Mouse (Mus musculus) hindbrain, embryonic 14.5 days (tissue): ENCODE results near the gene Slc1a3. TPM values are rescaled to one million over a fixed set of nuclear protein-coding genes. Genes with fewer than 3 reads are reported as not detected.

Experiments used
- ATAC-seq: fragments of 200-750 bp; cut with Nextera tagmentation; 2 replicates; pipeline ENCODE4 v1.8.0; 2017; ENCODE audit warnings: moderate number of reproducible peaks, mild to moderate bottlenecking, moderate TSS enrichment, moderate library complexity; ENCODE audit not compliant: low FRiP score
- DNase-seq: peaks from one replicate; pipeline ENCODE4 v3.0.0-alpha.2; 2015; ENCODE audit warnings: low spot score
- H3K27ac ChIP-seq: fragments of 300-500 bp; sonication (generic); 2 replicates; pipeline ENCODE4 v1.5.1; 2014; ENCODE audit warnings: mild to moderate bottlenecking, moderate library complexity
- H3K27me3 ChIP-seq: fragments of 300-500 bp; sonication (generic); 2 replicates; pipeline ENCODE4 v1.6.1; 2014; ENCODE audit warnings: mild to moderate bottlenecking, low read length, mixed read lengths; ENCODE audit not compliant: control insufficient read depth, insufficient read depth
- H3K36me3 ChIP-seq: fragments of 300-500 bp; sonication (generic); replicated peaks from 2 replicates; pipeline ENCODE4 v1.6.1; 2014; ENCODE audit not compliant: control insufficient read depth, insufficient read depth
- H3K4me1 ChIP-seq: fragments of 300-500 bp; sonication (generic); replicated peaks from 2 replicates; pipeline ENCODE4 v1.6.1; 2014; ENCODE audit warnings: antibody characterized with exemption, low read length, mixed read lengths; ENCODE audit not compliant: control insufficient read depth, insufficient read depth
- H3K4me2 ChIP-seq: fragments of 300-500 bp; sonication (generic); replicated peaks from 2 replicates; pipeline ENCODE4 v1.6.1; 2014; ENCODE audit warnings: mild to moderate bottlenecking, moderate library complexity
- H3K4me3 ChIP-seq: fragments of 300-500 bp; sonication (generic); replicated peaks from 2 replicates; pipeline ENCODE4 v1.5.1; 2014; ENCODE audit warnings: mild to moderate bottlenecking, low read length
- H3K9ac ChIP-seq: fragments of 300-500 bp; sonication (generic); 2 replicates; pipeline ENCODE4 v1.6.1; 2014
- H3K9me3 ChIP-seq: fragments of 300-500 bp; sonication (generic); 2 replicates; pipeline ENCODE4 v1.6.1; 2016; ENCODE audit warnings: low read length; ENCODE audit not compliant: control insufficient read depth
- WGBS: fragments of 180-500 bp; shearing (Covaris S2); extraction: QIAGEN DNeasy Blood & Tissue Kit; methylation state at CpG from one replicate; pipeline ENCODE4 v1.1.7; 2014; 5-methylcytosine and 5-hydroxymethylcytosine counted together
- polyA plus RNA-seq: library from polyadenylated mRNA; unstranded; fragments of >200 nt; fragmentation: Nextera tagmentation; extraction: Ambion mirVana; gene quantifications from 2 replicates; pipeline ENCODE4 v1.2.1, GENCODE M21; 2014

Slc1a3 gene
- polyA plus RNA-seq, 1 experiment from 2014 or later, result 242 TPM

GRCm38 (mm10) chr15:8633375-8633774 is 77.2 kb downstream of the Slc1a3 start:
- DNase-seq (peak; percentile 56), ATAC-seq (no peak)
- H3K36me3 ChIP-seq, result no peaks in the 10 kb centered on the region
- H3K4me1 ChIP-seq, result peaks cover 9% of the 10 kb centered on the region; the same call in 1 of the 2 replicates
- H3K27me3 ChIP-seq, result 0 out of 2 replicates have a peak, but pooled peaks cover 6% of the 10 kb centered on the region
- H3K9me3 ChIP-seq, result no peaks in the 10 kb centered on the region
- no peak overlapping the region for H3K4me2 ChIP-seq
- H3K27ac ChIP-seq, result no peak overlapping the region
- no peak overlapping the region for H3K9ac ChIP-seq
- WGBS, result 51% methylated on average over 6 of the region's 6 CpGs
- no peak overlapping the region for H3K4me3 ChIP-seq

- H3K4me2 ChIP-seq, result no peak overlapping the region
- DNase-seq, result no peak
- H3K9me3 ChIP-seq, result no peaks in the 10 kb centered on the region
- H3K27me3 ChIP-seq, result 0 out of 2 replicates have a peak, but pooled peaks cover 12% of the 10 kb centered on the region
- H3K27ac ChIP-seq, result no peak overlapping the region
- no peak overlapping the region for H3K9ac ChIP-seq
- H3K4me1 ChIP-seq, result peaks cover 9% of the 10 kb centered on the region; the same call in 1 of the 2 replicates
- H3K36me3 ChIP-seq, result no peaks in the 10 kb centered on the region
- ATAC-seq, result peak; percentile 25; the same call in 1 of the 2 replicates
- no peak overlapping the region for H3K4me3 ChIP-seq
- 11% methylated on average over 10 of the region's 10 CpGs for WGBS
Observed at GRCm38 (mm10) chr15:8632361-8632760, 78.2 kb downstream of the Slc1a3 start.

- Histone ChIP-seq H3K27me3 (0 out of 2 replicates have a peak, but pooled peaks cover 12% of the 10 kb centered on the region), H3K4me3 (peak overlapping the region; percentile 34), H3K27ac (0 out of 2 replicates have a peak overlapping the region, but pooled peaks have one; percentile 0), H3K4me1 (peaks cover 9% of the 10 kb centered on the region; the same call in 1 of the 2 replicates), H3K4me2 (peak overlapping the region; percentile 77), H3K9ac (peak overlapping the region; percentile 54; the same call in 1 of the 2 replicates), H3K36me3 (no peaks in the 10 kb centered on the region), H3K9me3 (no peaks in the 10 kb centered on the region)
- WGBS, result 1% methylated on average over 13 of the region's 13 CpGs
- ATAC-seq (peak; percentile 93), DNase-seq (peak; percentile 83)
Observed at GRCm38 (mm10) chr15:8629317-8629831, 81.2 kb downstream of the Slc1a3 start.

DNA sequence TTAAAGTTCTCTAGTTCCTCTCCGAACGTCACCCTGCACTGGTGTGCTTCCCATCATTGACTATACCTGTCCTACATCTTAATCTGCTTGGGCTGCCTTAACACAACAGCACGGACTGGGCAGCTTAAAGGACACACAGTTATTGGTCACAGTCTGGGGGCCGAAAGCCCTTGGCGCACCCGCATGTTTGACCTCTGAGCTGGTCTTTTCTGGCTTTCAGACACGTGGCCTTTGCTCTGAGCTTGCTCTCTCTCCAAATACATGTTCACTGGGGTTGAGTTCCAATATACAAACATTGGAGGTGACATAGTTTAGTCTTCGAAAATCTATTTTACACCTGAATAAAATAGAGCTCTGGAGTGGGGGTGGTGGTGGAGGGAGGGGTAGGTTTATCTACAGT is 82.4 kb downstream of the Slc1a3 start:
- Histone ChIP-seq H3K4me3 (no peak overlapping the region), H3K27me3 (0 out of 2 replicates have a peak, but pooled peaks cover 12% of the 10 kb centered on the region), H3K4me1 (0 out of 2 replicates have a peak, but pooled peaks cover 3% of the 10 kb centered on the region), H3K9ac (no peak overlapping the region), H3K27ac (no peak overlapping the region), H3K9me3 (no peaks in the 10 kb centered on the region), H3K36me3 (no peaks in the 10 kb centered on the region), H3K4me2 (no peak overlapping the region)
- ATAC-seq (no peak), DNase-seq (no peak)
- 72% methylated on average over 8 of the region's 8 CpGs for WGBS

GRCm38 (mm10) chr15:8627097-8627537 is 83.4 kb downstream of the Slc1a3 start:
- no peaks in the 10 kb centered on the region for H3K36me3 ChIP-seq
- 0 out of 2 replicates have a peak, but pooled peaks cover 12% of the 10 kb centered on the region for H3K27me3 ChIP-seq
- 0 out of 2 replicates have a peak, but pooled peaks cover 3% of the 10 kb centered on the region for H3K4me1 ChIP-seq
- H3K9ac ChIP-seq, result peak overlapping the region; percentile 42; the same call in 1 of the 2 replicates
- no peaks in the 10 kb centered on the region for H3K9me3 ChIP-seq
- WGBS, result 3% methylated on average over 15 of the region's 15 CpGs
- H3K4me2 ChIP-seq, result peak overlapping the region; percentile 73
- H3K27ac ChIP-seq, result no peak overlapping the region
- peak overlapping the region; percentile 34 for H3K4me3 ChIP-seq
- ATAC-seq (no peak), DNase-seq (peak; percentile 74)

GRCm38 (mm10) chr15:8625370-8625769 is 85.2 kb downstream of the Slc1a3 start:
- ATAC-seq (no peak), DNase-seq (peak; percentile 74)
- Histone ChIP-seq H3K4me1 (0 out of 2 replicates have a peak, but pooled peaks cover 3% of the 10 kb centered on the region), H3K4me2 (no peak overlapping the region), H3K4me3 (no peak overlapping the region), H3K36me3 (no peaks in the 10 kb centered on the region), H3K27ac (no peak overlapping the region), H3K27me3 (0 out of 2 replicates have a peak, but pooled peaks cover 9% of the 10 kb centered on the region), H3K9me3 (no peaks in the 10 kb centered on the region), H3K9ac (no peak overlapping the region)
- WGBS, result 54% methylated on average over 7 of the region's 7 CpGs

- DNase-seq, result no peak
- H3K9ac ChIP-seq, result no peak overlapping the region
- H3K36me3 ChIP-seq, result no peaks in the 10 kb centered on the region
Observed at GRCm38 (mm10) chr15:8623879-8624278, 86.7 kb downstream of the Slc1a3 start.

DNA sequence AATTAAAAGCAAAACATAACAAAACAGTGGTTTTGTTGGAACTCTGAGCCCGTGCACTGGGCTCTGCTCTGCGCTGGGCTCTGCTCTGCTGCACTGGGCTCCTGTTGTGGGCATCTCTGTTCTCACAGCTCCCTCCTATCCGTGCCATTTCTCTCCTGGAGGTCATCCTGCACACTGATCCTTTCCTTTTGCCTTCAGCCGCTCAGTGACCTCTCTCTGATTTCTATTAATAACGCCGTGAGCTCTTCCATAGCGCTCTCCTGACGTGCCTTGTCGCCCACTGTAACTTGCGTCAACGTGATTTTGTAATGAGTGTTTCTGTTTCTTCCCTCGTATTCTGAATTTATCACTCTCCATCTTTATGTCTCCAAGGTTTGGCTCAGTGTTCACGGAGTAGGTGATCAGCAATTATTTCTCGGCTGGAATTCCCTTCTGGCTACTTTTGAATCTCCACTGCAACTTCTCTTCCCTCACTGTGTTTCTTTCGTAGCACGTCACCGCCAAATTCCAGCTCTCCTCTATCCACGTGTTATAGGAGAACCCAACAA is 91.0 kb downstream of the Slc1a3 start:
- no peak overlapping the region for H3K4me3 ChIP-seq
- WGBS, result 76% methylated on average over 18 of the region's 18 CpGs
- H3K9ac ChIP-seq, result no peak overlapping the region
- H3K36me3 ChIP-seq, result no peaks in the 10 kb centered on the region
- no peaks in the 10 kb centered on the region for H3K27me3 ChIP-seq
- no peak overlapping the region for H3K4me2 ChIP-seq
- ATAC-seq (no peak), DNase-seq (no peak)
- no peaks in the 10 kb centered on the region for H3K9me3 ChIP-seq
- H3K4me1 ChIP-seq, result no peaks in the 10 kb centered on the region
- no peak overlapping the region for H3K27ac ChIP-seq

More at GRCm38 (mm10) chr15:8623879-8624278, 86.7 kb downstream of the Slc1a3 start:
- Histone ChIP-seq H3K9me3 (no peaks in the 10 kb centered on the region), H3K4me1 (0 out of 2 replicates have a peak, but pooled peaks cover under 1% of the 10 kb centered on the region), H3K4me3 (no peak overlapping the region), H3K27me3 (0 out of 2 replicates have a peak, but pooled peaks cover 6% of the 10 kb centered on the region), H3K27ac (no peak overlapping the region), H3K4me2 (no peak overlapping the region)
- ATAC-seq, result no peak

DNA sequence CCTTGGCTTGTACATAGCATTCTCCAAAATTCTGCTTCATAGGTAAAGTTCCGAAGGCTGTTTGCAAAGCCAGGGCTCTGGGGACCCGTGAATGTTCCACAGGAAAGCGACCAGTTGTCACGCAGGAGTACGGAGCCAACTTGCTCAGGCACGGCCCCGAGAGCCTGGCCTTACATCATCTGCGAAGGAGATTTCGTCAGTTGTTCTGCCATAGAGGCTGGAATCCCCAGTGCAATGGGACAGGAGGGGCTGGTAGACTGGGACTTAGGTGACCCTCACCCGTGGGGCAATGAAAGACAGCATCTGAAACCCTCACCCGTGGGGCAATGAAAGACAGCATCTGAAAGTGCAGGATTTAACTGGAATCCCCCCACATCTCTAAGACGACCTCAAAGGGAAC is 94.3 kb downstream of the Slc1a3 start:
- no peak for DNase-seq
- Histone ChIP-seq H3K4me2 (no peak overlapping the region), H3K36me3 (no peaks in the 10 kb centered on the region)

More for the DNA sequence above, 94.3 kb downstream of the Slc1a3 start:
- Histone ChIP-seq H3K27ac (no peak overlapping the region), H3K9ac (no peak overlapping the region), H3K4me1 (no peaks in the 10 kb centered on the region), H3K4me3 (no peak overlapping the region), H3K27me3 (no peaks in the 10 kb centered on the region), H3K9me3 (no peaks in the 10 kb centered on the region)
- no peak for ATAC-seq
- WGBS, result 86% methylated on average over 12 of the region's 12 CpGs
